Comparison of ENCODE assay signal across 8 mouse cellular contexts in the genomic region with DNA sequence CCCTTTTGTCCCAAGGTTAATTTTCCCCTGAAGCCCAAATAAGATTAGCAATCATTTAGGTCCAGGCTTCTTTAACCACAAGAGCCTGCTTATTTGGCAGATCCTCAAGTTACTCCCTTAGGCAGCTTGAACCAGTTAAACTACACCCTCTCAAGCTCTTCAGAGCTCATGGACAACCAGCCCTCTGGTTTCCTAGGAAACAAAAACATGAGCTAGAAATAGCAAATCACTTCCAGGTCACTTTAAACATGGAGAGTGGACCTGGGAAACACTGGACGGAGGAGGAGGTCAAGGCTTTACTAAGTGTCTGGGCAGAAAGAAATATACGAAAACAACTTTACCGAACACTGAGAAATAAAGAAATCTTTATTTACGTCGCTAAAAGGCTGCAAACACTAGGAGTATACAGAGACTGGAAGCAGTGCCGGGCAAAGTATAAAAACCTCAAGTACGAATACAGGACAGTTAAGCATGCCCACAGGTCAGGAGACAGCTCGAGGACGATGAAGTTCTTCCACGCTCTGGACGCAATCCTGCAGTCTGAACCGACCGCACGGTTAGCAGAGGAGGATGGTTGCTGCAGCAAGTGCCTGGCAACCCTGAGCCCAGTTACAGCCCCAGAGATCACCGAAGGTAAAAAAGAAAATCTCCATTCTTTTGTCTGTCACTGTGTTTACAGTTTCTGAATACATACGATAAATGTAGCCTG. TPM values are rescaled to one million over a fixed set of nuclear protein-coding genes. Genes with fewer than 3 reads are reported as not detected.
A peak's percentile ranks its signal among the peaks of the same experiment; 100 is the strongest.
DNase-seq lines count a peak whose midpoint lies in the region; ATAC-seq lines count a peak whose summit lies in the region.

No protein-coding gene starts in this region.

- peak; percentile 44 for DNase-seq in adrenal gland, postnatal 14 days
- DNase-seq in forelimb bud, embryonic 11.5 days (ENCODE audit: low read depth, low spot score) = peak; percentile 73
- peak; percentile 28 to 58 for DNase-seq in layer of hippocampus, postnatal 14 days (ENCODE audit: low spot score in 2 of 2)
- no peak for DNase-seq in c-Kit-positive CD71-positive TER-119-positive erythroid progenitor cells, embryonic 14.5 days (ENCODE audit: low spot score)
- DNase-seq in spleen, postnatal 36 days (ENCODE audit: low spot score in 2 of 2) = no peak

- peak; percentile 61; the same call in 1 of the 2 replicates for ATAC-seq in hindbrain, embryonic 16.5 days
- ATAC-seq in hindbrain, embryonic 13.5 days (ENCODE audit: low FRiP score) = no peak
- ATAC-seq in CD4-positive, CD25-positive, alpha-beta regulatory T cell, adult 4 months = no peak

- WGBS in hindbrain, embryonic 16.5 days = 78% methylated on average over 16 of the region's 16 CpGs
- WGBS in hindbrain, embryonic 13.5 days = 85% methylated on average over 16 of the region's 16 CpGs

- H3K4me1 ChIP-seq in hindbrain, embryonic 16.5 days (ENCODE audit: control insufficient read depth, insufficient read depth, low read depth, low read length) = no peaks in the 10 kb centered on the region; the same call in 1 of the 2 replicates
- no peaks in the 10 kb centered on the region; the same call in 1 of the 2 replicates for H3K4me1 ChIP-seq in hindbrain, embryonic 13.5 days (replicated peaks)

- H3K27ac ChIP-seq in hindbrain, embryonic 16.5 days (ENCODE audit: low read depth, low read length) = 0 out of 2 replicates have a peak overlapping the region, but pooled peaks have one; percentile 23
- no peak overlapping the region for H3K27ac ChIP-seq in hindbrain, embryonic 13.5 days

- peaks cover 14% of the 10 kb centered on the region for H3K36me3 ChIP-seq in hindbrain, embryonic 16.5 days (ENCODE audit: control insufficient read depth, insufficient read depth, low read length)
- peaks cover 27% of the 10 kb centered on the region for H3K36me3 ChIP-seq in hindbrain, embryonic 13.5 days

- H3K4me3 ChIP-seq in hindbrain, embryonic 16.5 days (ENCODE audit: low read length) = no peak overlapping the region
- H3K4me3 ChIP-seq in hindbrain, embryonic 13.5 days = no peak overlapping the region

- 0 out of 2 replicates have a peak, but pooled peaks cover 2% of the 10 kb centered on the region for H3K9me3 ChIP-seq in hindbrain, embryonic 16.5 days (ENCODE audit: control insufficient read depth, low read length)
- peaks cover 16% of the 10 kb centered on the region; the same call in 1 of the 2 replicates for H3K9me3 ChIP-seq in hindbrain, embryonic 13.5 days

- no peak overlapping the region for H3K9ac ChIP-seq in hindbrain, embryonic 16.5 days (ENCODE audit: low read depth, low read length)
- no peak overlapping the region for H3K9ac ChIP-seq in hindbrain, embryonic 13.5 days

- peak overlapping the region; percentile 5; the same call in 1 of the 2 replicates for H3K4me2 ChIP-seq in hindbrain, embryonic 16.5 days (ENCODE audit: low read length)
- no peak overlapping the region for H3K4me2 ChIP-seq in hindbrain, embryonic 13.5 days

- no peaks in the 10 kb centered on the region for H3K27me3 ChIP-seq in hindbrain, embryonic 16.5 days (replicated peaks; ENCODE audit: control insufficient read depth, insufficient read depth, low read length)
- H3K27me3 ChIP-seq in hindbrain, embryonic 13.5 days = no peaks in the 10 kb centered on the region

RNA-seq across cellular contexts. Expression of a gene that starts 22.8 kb away (rescaled TPM):
- 193 and 194 TPM in 2 replicates for polyA plus RNA-seq in hindbrain, embryonic 16.5 days (2015; fragmentation: Nextera tagmentation; extraction: Ambion mirVana)
- polyA plus RNA-seq in hindbrain, embryonic 13.5 days (2015; fragmentation: Nextera tagmentation; extraction: Ambion mirVana) = 174 and 178 TPM in 2 replicates
- total RNA-seq in adrenal gland, postnatal 14 days (2021) = 205 and 214 TPM in 2 replicates
- 10 to 100 TPM; 87.7 to 95.4 TPM for total RNA-seq in layer of hippocampus, postnatal 14 days (2021)
- 100 to 1,000 TPM; 181 to 184 TPM for polyA plus RNA-seq in CD4-positive, CD25-positive, alpha-beta regulatory T cell, adult 4 months (2017; shearing (Covaris generic))

RNA-seq across cellular contexts. Expression of a gene that starts 23.0 kb away (rescaled TPM):
- polyA plus RNA-seq in hindbrain, embryonic 16.5 days (2015; fragmentation: Nextera tagmentation; extraction: Ambion mirVana) = 14.0 and 16.9 TPM in 2 replicates
- polyA plus RNA-seq in hindbrain, embryonic 13.5 days (2015; fragmentation: Nextera tagmentation; extraction: Ambion mirVana) = 19.6 and 21.3 TPM in 2 replicates
- 17.1 and 20.7 TPM in 2 replicates for total RNA-seq in adrenal gland, postnatal 14 days (2021)
- 10 to 100 TPM; 20.3 to 25.9 TPM for total RNA-seq in layer of hippocampus, postnatal 14 days (2021)
- 10 to 100 TPM; 17.2 to 24.9 TPM for polyA plus RNA-seq in CD4-positive, CD25-positive, alpha-beta regulatory T cell, adult 4 months (2017; shearing (Covaris generic))

RNA-seq across cellular contexts. Expression of a gene that starts 23.1 kb away (rescaled TPM):
- 12.2 TPM in 2 replicates for polyA plus RNA-seq in hindbrain, embryonic 16.5 days (2015; fragmentation: Nextera tagmentation; extraction: Ambion mirVana)
- polyA plus RNA-seq in hindbrain, embryonic 13.5 days (2015; fragmentation: Nextera tagmentation; extraction: Ambion mirVana) = 12.1 and 13.0 TPM in 2 replicates
- total RNA-seq in adrenal gland, postnatal 14 days (2021) = 21.6 and 25.2 TPM in 2 replicates
- 10 to 100 TPM; 13.8 to 14.5 TPM for total RNA-seq in layer of hippocampus, postnatal 14 days (2021)
- polyA plus RNA-seq in CD4-positive, CD25-positive, alpha-beta regulatory T cell, adult 4 months (2017; shearing (Covaris generic)) = 10 to 100 TPM; 30.8 to 35.9 TPM

RNA-seq across cellular contexts. Expression of a gene that starts 46.2 kb away (rescaled TPM):
- 89.5 and 92.2 TPM in 2 replicates for polyA plus RNA-seq in hindbrain, embryonic 16.5 days (2015; fragmentation: Nextera tagmentation; extraction: Ambion mirVana)
- polyA plus RNA-seq in hindbrain, embryonic 13.5 days (2015; fragmentation: Nextera tagmentation; extraction: Ambion mirVana) = 80.3 and 80.9 TPM in 2 replicates
- total RNA-seq in adrenal gland, postnatal 14 days (2021) = 125 and 148 TPM in 2 replicates
- 100 to 1,000 TPM; 121 to 128 TPM for total RNA-seq in layer of hippocampus, postnatal 14 days (2021)
- 100 to 1,000 TPM; 134 to 144 TPM for polyA plus RNA-seq in CD4-positive, CD25-positive, alpha-beta regulatory T cell, adult 4 months (2017; shearing (Covaris generic))

Comparison
In these comparisons a context has a peak if more than half of its experiments do, and no peak if none do; other contexts are left out.
1. DNase-seq: peak in adrenal gland, postnatal 14 days (single experiment), forelimb bud, embryonic 11.5 days (single experiment) and layer of hippocampus, postnatal 14 days (2 of 2); none in c-Kit-positive CD71-positive TER-119-positive erythroid progenitor cells, embryonic 14.5 days (single experiment) and spleen, postnatal 36 days (0 of 2).